Mouse (Mus musculus): ENCODE results near the gene Cluh.

Gene Cluh

DNA sequence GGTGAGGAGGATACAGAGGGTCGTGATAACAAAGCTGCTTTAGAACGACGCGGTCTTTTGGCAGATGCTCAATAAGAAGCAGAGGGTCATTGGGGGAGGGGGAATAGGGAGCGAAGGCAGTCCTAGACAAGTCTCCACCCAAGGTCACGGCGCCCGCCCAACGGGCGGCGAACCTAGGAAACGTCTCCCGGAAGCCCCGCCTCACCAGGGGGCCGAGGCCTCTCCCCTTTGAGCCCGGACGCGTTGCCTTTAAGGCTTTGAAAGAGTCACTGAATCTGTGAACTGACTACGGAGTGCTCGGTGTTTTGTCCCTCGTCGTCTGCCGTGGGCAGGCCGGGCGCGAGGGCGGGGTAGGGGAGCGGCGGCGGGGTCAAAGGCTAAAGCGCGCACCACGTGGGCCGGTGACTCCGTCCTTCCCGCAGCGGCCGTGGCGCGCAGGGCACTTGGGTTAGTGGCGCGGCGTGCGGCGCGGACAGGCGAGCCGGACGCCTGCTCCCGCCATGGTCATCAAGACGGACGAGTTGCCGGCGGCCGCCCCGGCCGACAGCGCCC lies at the start of gene Cluh:
Gene Cluh (plus strand): TSS at position 401 of the 552 bp plus-strand sequence.
- DNase-seq, result peak; percentile 96

DNA sequence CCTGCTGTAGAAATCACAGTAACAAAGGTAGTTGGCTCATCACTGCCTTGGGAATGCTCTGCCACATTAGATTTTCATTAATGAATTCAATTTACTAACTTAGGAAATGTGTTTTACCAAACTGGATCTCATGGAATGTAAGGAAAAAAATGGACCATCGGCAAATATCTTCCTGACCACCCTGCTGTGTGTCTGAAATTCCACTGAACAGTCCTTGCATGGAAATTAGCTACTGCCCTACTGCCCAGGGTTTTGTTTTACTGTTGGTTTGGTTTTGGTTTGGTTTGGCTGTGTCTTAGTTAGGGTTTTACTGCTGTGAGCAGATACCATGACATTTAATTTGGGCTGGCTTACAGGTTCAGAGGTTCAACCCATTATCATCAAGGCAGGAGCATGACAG lies 47.0 kb upstream of the Cluh start:
- DNase-seq, result no peak

DNA sequence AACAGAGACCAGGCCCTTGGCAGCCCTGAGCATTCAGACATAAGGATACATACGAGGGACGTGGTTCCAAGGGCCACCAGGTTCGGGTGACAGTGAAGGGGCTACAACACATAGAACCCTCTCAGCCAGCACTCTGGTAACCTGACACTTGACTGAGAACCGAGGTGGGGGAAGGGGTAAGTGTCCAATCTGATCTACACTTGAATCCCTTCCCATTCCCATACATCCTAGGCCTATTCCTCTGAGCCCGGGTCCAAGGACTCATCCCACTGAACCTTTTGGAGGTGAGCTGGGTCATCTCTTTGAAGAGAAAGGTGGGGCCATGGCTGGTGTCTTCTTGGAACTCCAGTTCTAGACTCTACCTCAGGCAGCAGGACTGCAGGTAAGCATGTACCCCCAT lies 39.2 kb upstream of the Cluh start:
- DNase-seq, result no peak

DNA sequence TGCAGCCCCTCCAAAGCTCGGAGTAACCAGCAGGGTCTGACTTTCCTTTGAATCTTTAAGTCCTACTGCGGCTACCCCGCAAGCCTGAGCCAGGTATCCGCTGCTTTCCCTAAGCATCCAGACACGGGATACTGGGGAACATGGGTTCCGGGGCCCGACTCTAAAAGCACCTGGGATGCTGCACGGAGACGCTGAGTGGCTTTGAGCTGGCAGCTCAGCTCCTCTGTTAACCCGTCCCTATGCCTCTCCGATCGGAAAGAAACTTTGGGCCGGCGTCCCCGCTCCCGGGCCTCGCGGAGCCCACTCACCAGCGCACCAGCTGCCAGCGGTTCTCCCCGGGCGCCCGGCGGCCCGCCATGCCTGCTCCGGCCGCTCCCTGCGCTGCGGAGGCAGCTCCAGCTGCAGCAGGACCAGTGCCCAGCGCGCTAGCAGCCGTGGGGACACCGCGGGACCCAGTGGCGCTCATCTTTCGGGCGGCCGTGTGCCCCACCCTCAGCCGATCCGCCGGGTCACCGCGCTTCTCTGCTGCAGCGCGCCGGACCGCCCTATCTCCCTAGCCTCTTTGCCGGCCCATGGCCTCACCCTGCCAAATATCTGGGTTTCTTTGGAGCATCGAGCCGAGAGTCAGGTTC lies 38.6 kb upstream of the Cluh start, which contains the start of gene Rap1gap2:
Gene Rap1gap2 (minus strand): TSS at position 371 of the 632 bp plus-strand sequence.
- peak; percentile 53 for DNase-seq

DNA sequence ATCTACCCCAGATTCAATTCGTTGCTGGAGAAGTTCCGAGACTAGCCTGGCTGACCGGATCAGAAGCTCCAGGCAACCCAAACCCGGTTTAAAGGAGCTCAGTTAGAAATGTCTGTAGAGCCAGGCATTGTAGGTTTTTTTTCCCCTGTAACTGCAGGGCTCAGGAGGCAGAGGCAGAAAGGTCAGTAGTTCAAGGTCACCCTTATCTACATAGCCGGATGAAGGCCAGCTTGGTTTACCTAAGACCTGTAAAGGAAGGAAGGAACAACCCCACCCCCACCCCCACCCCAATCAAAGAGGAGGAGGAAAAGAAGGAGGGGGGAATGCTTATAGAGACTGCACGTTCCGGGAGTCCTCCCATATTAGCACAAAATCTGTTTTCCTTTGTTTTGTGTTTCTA lies 37.9 kb upstream of the Cluh start:
- no peak for DNase-seq

DNA sequence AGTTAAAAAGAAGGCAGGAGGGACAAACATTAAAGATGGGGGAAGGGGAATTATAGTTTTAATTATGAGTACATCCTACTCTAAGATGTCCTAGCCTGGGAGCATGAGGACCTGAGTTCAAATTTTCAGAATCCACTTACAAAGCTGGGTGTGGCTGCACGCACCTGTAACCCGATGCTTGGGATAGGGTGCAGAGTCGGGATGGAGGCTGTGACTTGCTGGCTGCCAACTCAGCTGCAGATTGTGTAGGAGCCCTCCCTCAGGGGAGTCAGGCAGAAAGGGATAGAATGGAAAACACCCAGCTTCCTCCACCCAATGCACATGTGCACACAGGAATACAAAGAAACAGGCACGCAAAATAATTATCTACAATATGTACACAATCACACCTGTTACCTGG lies 35.9 kb upstream of the Cluh start:
- DNase-seq, result no peak

DNA sequence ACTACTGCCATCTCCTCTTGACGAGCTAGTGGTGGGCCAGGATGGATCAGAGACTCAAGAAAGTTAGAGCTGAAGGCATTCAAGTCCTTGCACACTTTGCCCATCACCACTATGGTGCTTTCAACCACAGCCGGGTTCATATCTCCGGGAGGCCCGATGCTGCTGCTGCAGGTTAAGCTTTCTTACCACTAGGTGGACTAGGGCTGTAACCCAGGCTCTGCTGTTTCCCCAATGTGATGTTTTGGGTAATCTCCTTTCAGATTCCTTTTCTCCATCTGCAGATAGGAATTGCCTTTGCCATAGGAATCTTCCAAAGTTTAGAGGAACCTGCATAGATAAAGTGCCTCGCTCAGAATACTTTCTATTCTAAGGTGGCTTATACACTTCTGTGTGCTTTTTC lies 33.7 kb upstream of the Cluh start:
- no peak for DNase-seq

DNA sequence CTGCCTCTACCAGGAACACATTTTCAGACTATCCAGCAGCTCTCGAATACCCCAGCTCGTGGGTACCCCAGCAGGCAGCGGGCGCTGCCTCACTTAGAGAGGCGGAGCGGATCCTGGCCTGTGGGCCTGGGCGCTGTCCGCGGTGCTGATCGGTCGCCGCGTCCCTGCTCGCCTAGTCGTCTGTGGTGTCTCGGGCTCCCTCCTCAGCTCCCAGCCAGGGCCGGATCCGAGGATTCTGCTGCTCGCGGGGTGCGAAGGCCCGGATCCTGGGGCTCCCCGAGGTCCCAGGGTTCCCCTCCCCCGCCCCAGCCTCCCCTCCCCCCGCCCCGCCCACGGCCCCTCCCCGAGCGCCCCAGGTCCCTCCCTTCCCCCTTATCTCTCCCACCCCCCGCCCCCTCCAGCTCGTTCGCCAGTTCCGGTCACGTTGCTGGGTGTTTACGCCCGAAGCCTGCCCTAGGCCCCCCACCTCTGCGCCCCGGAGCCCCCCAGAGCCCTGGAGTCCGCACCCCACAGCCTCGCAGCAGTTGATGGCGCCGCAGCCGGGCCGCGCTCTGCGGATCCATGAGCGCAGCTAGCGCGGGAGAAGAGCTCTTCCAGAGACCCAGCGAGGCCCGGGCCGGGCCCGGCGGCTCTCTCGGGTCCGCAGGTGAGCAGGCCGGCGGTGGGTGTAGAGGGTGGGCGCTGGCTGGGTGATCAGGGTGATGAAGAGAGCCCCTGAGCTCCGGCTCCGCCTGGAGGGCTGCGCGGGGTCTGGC lies 29.9 kb upstream of the Cluh start, which contains the start of gene Ccdc92b:
Gene Ccdc92b (plus strand): TSS at position 405 of the 755 bp plus-strand sequence.
- DNase-seq, result peak; percentile 91

DNA sequence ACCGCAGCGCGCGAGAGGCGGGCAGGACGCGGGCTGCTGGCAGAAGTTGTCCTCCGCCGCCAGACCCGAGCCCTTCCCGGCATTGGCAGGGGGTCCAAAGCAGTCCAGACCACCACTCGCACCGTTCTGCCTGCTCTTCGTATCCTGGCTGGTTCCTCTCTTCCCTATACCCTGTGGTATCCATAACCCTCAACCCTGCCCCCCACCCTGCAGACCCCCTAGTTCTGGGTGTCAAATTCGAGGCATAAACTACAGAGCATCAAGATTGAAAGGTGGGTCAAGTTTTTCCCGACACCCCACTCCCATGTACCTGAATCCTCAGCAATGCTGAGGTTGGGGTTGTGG lies 29.4 kb upstream of the Cluh start:
- no peak for DNase-seq

DNA sequence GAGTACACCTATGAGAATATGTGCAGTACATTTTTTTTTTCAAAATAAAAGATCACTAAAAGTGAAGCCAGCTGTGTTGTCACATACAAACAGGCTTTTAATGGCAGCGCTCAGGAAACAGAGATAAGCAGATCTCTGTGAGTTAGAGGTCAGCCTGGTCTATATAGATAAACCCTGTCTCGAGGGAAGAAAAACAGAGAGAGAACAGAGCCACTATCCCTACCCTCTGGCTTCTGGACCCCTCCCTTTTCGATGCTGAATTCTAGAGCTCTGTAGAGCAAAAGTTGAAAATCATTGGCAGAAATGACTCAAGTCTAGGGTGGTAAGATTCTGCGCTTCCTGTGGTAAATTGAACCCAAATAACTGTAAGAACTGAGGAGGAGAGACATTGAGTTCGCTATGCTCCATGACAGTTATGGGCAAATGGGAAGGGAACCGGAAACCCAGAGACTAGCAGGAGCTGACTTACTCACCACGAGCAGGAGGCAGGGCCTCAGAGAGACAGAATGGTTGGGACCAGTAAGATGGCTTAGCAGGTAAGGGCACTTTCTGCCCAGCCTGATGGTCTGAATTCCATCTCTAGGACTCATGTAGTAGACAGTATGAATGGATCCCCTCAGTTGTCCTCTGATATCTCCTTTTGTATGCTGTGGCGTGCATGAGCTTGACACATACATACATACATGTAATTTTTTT lies 27.2 kb upstream of the Cluh start:
- DNase-seq, result no peak

DNA sequence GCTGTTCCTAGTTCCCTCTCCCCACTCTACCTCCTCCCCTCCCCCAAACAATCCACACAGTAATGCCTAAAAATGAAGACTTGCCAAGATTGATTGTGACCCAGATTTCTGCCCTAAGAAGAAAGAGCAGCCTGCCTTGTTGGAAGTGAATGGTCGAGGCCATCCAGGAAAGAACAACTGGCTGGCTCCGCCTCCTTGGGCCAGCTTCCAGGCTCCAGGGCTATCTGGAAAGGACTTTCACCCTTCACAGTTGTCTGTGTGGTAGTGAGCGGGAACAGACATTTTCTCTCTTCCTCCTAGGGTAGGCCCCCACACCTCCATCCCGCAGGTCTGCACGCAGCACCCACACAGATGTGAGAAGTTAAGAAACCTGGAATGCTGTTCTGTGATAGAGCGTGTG lies 25.6 kb upstream of the Cluh start:
- DNase-seq, result no peak

DNA sequence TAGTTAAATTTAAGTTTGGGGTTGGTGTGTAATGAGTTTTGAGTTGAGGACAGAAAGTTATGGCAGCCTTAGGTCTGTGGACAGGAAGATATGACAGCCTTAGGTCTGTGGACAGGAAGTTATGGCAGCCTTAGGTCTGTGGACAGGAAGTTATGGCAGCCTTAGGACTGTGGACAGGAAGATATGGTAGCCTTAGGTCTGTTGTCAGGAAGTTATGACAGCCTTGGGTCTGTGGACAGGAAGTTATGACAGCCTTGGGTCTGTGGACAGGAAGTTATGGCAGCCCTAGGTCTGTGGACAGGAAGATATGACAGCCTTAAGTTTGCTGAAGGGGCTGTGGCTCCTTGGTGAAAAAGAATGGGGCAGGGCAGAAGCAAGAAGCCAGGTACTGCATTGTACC lies 24.0 kb upstream of the Cluh start:
- no peak for DNase-seq

DNA sequence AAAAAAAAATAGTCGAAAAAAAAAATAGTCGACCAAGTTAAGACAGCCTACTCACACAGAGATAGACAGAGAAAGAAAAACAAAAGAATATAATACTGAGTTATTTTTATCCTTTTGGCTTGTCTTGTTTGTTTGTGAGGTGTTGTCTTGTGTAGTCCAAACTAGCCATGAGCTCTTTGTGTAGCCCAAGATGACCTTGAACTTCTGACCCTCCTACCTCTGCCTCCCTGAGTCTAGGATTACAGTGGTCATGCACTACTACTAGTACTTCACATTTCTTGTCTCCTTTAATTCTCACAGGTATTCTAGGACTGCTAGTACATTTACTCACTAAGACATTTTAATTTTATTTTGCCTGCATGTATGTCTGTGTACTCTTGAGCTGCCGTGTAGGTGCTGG lies 21.8 kb upstream of the Cluh start:
- DNase-seq, result no peak

DNA sequence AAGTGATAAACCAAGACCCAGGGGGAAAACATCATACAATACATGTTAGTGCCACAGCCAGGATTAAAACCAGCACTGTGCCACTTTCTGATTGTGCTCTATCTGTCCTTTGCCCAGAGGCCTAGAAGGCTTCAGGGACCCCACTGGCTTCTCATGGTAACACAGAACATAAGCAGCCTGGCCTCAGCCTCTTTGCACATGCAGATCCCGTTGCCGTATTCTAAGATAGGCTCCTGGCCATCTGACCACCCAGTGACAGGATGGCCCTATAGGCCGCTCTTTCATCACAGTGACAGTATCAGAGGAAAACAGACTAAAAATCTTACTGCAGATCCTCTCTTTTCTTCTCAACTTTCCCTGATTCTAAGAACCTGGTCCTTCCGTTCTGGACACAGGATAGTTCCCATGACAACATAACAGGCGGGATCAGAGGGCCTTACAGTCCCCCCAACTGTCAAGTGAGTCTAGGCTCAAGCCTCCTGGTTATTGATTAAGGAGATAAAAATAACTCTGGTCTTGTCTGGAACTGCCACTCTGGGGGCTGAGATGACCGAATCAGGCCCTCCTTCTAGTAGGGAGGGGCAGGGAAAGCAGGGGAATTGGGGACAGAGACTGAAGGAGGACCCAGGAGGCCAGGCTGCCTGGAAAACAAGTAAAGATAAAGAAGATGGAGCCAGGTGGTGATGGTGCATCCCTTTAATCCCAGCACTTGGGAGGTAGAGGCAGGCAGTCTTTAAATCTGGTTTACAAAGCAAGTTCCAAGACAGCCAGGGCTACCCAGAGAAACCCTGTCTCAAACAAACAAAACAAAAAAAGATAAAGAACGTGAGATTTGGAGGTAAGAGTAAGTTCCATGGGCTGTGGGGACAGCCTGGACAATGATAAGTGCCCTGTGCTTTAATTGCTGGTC lies 17.2 kb upstream of the Cluh start:
- DNase-seq, result no peak

DNA sequence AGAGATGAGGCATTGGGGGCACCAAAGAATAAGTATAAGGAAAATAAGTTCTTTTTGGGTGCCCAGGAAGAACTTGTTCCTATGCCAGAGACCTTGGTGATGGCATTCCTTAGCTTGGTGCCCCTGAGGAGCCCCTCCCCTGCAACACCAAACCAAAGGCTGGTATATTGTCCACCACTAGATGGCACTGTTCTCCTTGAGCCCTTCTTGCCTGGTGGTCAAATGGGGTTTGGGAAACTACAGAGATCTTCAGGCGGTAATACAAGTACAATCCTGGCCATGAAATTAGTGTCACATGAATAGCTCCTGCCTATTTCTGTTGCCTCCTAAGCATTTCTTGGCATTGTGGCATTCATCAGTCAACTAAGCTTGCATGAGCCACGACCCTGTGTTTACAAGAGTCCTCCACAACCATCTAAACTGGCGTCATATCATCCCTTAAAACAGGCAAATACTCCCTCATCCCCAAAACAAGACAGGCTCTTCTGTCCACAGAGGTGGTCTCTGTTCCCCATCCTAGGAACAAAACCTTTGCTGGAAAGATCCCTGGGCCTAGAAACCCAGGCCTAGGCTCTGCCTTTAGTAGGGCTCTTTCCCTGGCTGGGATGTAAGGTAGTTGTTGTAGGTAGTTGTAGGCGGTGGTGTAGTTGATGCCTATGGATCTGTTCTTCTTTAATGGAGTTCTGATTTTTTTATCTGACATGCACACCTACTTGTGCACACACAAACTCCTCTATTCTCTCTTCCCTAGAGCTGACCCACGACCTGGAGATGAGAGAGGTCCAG lies 14.6 kb upstream of the Cluh start:
- DNase-seq, result peak; percentile 89

DNA sequence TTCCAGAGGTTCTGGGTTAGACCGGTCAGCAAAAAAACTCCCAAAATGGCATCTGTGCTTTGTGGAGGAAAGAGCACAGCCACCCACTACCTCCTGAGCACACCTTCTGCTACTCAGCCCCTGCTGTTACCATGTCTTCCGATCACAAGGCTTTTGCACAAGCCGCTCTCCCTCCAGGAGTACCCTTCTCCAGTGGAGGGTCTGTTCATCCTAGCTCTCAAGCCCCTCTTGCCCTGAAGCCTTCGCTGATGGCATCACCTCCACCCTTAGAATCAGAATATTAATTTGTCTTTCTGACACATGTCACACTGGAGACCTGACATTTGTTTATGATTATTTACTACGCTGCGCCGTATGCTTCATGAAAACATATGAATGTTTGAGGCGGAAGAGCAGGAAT lies 11.8 kb upstream of the Cluh start:
- peak; percentile 8 for DNase-seq

DNA sequence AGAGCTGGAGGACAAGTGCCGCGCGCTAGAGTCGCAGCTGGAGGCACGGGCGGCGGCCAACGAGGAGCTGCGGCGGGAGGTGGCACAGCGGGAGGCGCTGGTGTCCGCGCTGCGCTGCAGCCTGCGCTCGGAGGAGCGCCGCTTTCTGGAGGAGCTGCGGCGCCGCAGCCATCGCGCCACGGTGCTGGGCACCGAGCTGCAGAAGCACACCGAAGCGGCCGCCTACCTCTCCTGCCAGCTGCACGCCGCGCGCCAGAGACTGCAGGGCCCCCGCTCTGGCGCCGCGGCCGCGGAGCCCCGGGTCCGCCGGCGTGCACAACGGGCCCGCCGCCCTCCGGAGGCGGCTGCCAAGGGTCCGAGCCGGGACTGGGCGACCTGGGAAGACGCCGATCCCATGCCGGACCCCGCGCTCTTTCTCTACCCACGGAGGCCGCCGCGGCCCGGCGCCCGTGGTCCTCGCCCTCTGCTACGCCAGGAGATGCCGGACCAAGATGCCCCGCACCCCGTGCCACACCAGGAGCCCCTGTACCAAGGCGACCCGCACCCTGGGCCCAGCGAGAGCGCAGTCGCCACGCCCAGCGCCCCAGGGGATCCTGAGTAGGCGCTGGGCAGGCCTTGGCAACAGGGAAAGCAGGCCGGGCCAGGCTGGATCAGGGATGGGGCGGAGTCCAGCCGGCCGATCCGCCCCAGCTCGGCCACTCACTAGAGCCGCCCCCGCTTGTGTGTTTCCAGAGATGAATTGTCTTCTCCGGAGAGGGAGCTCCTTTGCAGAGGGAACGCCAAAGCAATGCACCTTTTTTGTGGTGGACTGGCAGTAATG lies 11.1 kb upstream of the Cluh start:
- DNase-seq, result peak; percentile 88

DNA sequence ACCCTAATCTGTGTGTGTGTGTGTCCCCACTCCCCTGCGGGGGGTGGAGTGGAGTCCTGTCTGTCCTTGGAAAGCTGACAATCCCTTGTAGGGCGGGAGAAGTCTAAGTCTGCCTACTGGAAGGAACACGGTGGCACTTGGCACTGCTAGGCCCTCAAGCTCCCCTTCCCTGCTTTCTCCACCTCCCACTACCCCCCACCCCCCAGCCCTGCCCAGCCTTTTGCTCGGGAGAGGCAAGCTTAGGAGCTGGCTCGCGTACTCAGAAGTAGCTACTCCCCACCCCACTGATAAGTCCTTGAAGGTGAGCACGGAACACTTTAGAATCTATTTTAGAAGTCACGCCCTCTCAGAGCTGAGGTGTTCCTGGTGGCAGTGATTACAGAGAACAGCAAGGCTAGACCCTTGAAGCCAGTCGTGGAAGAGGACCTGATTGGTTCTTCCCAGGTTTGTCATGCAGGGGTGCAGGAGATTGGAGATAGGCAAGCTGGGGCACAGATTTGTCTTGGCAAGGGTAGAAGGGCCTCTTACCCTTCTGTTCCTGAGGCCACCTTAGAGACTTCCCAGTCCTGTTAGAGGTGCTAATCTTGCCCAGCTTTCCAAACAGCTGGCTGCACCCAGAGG lies 10.4 kb upstream of the Cluh start:
- DNase-seq, result no peak

DNA sequence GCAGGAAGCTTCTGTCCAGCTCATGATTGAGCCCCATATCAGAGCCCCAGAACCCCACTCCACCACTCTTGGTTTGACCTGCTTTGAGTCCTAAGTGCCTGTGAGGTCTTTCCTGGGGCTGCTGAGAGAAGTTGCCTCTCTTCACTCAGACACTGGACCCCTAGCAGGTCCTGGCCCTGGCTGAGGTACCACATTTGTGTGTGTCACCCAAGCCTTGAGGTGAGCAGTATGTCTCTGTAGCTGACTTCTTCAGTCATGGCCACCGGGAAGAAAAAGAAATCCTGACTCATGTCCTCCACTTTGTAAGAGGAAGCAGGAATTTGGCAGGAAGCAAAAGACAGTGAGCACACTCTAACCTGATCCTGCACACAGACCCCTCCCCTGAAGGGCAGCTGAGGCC lies 9.7 kb upstream of the Cluh start:
- no peak for DNase-seq

DNA sequence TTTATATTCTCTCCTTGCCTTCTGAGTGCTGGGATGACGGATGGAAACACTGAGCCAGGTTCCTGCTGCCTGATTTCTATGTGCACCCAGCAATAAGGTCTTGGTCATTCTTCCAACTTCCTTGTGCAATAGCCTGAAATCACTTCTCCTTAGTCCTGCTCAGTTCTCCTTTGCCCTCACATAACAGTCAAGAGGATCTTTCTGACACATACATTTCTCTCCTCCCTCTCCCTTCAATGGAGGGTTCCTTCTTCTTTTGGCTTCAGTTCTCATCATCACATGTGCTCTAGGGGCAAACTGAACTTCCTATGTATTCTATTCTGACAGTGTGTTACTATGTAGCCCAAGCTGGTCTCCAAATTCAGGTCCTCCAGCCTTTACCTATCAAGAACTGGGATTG lies 1.3 kb upstream of the Cluh start:
- no peak for DNase-seq

DNA sequence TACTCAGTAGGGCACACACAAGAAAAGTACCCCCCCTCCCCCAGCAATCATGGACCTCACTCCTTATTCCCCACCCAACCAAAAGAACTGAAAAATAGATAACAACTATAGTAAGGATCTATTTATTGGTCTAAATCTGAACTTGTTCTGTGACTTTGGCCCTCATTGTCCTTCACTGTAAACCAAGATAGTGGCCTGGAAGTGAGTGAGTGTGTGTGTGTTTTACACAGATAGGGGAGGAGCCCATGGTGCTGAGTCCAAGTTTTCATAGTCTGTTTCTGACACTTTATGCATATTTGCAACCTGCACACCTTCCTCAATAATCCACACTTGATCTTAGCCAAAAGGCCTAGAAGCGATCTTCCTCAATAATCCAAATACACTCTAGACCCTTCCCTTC lies 619 bp upstream of the Cluh start:
- no peak for DNase-seq
